Mouse (Mus musculus): ENCODE measurements around the gene Trim6.
"Not testable (repeated sequence)": the region's sequence is repeated elsewhere in the genome, so short reads cannot be mapped to it uniquely, and the experiment has no call there.

Gene Trim6

GRCm38 (mm10) chr7:104218701-104219569 lies at the start of gene Trim6:
Gene Trim6 (plus strand): TSS chr7:104218793.
- DNase-seq (ENCODE audit: low spot score) = peak; percentile 7

DNA sequence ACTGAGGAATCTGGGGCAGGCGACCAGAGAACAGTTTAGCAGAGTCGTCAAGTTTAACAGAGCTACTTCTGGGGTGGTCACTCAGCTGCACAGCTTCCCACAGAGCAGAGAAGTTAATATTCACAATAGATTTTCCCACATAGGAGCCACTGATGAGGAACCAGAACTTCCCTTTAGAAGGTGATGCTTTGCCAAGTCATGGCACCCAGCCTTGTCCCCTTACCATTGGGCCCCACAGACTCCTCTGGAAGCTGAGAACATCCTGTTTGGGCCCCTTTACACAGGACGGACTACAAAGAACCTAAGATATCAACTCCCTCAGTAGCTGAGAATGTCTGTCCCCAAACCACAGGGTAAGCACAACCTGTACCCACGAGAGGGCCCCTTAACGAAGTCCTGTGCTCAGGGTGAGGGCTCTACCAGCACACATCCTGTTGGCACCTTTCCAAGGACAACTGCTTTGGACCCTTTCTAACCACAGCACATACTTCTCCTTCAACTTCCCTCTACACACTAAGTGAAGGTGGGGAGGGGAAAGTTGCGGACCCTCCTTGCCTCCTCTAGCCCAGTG lies 48.9 kb upstream of the Trim6 start:
- peak; percentile 48 for DNase-seq (ENCODE audit: low spot score)

GRCm38 (mm10) chr7:104175085-104175484 lies 43.5 kb upstream of the Trim6 start:
- no peak for DNase-seq (ENCODE audit: low spot score)

DNA sequence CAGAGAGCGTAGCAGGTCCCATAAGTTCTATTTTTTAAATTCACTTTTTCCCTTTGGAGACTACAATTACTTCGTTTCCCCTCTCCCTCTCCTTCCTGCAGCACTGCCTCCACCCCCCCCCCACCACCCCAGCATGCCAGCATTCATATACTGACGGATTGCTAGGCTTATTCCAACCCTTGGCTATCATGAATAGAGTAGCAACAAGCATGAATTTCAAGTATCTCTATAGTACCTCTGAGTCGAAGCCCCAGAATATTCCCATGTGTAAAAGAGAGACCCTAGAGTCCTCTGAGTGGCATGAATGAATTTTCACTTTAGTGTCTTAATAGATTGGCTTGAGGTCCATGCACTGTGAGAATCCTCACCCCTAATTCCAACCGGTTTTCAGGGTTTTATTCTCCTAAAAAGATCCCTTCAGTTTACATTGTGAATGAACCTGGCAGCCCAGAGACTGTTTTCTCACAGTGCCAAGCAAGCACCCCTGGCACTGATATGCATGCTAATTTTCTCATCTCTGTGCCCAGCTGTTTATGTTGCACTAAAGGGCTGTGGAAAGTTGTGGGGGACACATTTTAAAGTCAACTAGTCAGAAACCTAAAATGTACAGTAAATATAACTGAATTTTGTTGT lies 40.1 kb upstream of the Trim6 start:
- no peak for DNase-seq (ENCODE audit: low spot score)

DNA sequence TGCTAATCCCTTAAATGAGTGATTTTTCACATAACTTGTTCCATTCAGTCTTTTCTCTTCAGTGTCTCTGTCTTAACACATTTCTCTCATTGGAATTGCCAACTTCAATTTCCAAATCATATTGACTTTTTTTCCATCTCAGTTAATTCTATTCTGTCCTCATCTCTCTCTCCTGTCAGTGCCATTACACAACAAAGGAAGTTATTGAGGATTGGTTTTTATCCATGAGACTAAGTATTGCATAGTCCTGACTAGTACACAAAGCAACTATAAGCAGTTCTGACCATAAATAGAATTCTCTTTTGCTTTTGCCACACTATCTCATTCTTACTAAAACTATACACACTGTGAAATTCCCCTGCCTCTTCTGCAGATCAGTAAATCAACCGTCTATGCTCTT lies 39.5 kb upstream of the Trim6 start:
- no peak for DNase-seq (ENCODE audit: low spot score)

DNA sequence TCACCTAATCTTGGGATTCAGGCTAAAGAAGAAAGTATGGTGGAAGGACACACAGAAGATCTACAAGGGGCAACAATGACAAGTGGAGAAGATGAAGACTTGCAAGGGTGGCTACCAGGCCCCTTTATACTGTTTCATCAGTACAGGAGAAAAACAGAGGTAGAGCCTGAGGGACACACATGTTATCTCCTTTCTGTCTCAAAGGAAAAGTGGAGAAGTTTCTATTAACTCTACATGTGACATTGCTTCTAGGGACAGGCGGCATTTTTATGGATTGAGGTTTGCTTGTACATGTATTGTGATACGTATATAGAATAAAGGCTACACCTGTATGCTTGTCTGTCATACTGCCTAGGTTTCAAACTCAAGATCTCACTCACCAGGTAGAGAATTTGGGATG lies 35.3 kb upstream of the Trim6 start, which contains the start of gene Olfr648:
Olfr648 (minus strand) TSS at position 101 of the 400 bp plus-strand sequence.
- no peak for DNase-seq (ENCODE audit: low spot score)

DNA sequence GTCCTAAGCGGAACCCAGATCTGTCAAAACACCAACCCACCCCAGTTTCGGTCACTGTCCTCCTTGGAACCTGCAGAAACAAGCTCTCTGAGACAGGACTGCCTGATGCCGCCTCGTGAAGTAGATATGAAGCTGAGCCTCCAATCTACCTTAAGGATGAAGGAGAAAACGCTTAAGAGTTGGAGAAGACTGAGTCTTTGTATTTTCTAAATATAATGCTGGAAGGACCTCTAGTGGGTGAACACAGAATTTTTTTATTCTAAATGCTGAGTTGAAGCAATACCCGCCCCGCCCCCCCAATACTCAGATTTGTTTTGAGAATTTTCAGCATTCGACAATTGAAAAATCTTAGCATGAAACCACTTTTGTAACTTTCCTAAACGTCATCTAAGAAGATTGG lies 27.3 kb upstream of the Trim6 start:
- DNase-seq (ENCODE audit: low spot score) = no peak

DNA sequence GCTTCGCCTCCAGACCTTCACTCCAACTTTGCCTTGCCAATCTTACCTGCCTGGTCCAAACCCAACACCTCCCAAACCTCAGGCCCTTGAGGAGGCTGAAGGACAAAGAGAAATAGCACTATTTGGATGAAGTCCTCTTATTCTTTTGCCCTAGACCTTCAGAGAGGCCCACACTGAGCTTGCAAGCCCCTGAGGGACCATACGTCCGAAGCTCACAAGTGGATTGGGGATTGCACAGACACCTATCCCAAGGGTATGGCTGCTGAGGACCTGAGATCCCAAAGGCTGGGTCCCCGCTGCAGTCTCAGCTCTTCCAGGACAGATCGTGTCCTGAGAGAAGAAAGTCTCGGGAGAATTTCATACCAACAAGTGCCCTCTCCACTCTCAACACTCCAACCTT lies 22.7 kb upstream of the Trim6 start, which contains the start of gene Olfr649:
Olfr649 (minus strand) TSS at position 101 of the 400 bp plus-strand sequence.
- no peak for DNase-seq (ENCODE audit: low spot score)

DNA sequence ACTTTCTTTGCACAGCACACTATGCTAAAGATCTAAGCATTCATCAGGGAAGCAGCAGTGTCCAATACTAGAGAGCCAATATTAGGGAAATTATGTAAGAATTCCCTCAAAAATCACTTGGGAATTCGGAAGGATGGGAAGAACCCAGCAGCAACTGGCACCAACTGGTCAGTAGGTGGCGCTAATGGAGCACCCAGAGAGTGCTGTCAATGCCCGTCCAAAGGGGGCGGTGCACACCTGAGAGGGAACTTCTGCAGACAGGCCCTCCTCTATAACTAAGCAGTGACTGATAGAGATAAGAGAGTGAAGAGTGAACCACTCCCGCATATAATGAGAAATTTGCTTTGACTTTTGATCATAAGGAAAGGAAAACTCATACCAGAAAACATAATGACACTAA lies 18.8 kb upstream of the Trim6 start:
- peak; percentile 57 for DNase-seq (ENCODE audit: low spot score)

GRCm38 (mm10) chr7:104206197-104206596 lies 12.4 kb upstream of the Trim6 start:
- DNase-seq (ENCODE audit: low spot score) = no peak

DNA sequence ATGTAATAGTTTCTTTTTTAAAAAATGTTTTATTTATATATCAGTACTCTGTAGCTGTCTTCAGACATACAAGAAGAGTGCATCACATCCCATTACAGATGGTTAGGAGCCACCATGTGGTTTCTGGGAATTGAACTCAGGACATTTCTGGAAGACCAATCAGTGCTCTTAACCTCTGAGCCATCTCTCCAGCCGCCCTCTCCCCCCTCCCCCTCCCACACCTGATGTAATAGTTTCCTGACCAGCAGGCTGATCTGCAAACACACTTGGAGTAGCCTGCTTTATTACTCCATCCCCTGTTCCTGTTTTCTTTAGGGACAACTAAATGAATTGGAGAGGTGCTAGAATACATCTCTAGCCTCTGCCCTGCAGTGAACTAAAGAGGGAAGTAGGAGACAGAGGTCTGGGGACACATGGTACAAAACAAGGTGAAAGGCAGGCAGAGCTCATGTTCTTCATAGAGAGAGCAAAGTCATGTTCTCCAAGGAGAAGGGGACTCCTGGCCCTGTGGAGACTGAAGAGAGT lies 2.5 kb upstream of the Trim6 start:
- DNase-seq (ENCODE audit: low spot score) = no peak

DNA sequence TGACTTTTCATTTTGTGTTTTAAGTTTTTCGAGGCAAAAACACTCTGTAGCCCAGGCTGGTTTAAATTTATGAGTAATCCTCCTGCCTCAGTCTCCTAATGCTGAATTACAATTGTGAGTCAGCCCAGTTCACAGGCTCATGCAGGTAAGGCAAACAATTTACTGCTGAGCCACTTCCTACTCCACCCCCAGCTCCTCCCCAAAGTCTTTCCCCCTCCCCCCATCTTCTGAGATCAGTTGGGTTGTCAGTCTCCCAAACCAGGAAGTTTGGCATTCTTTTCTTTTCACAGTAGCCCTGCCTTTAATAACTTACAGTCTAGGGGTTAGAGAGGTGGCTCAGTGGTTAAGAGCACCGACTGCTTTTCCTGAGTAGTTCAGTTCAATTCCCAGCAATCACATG lies 712 bp upstream of the Trim6 start:
- DNase-seq (ENCODE audit: low spot score) = no peak

- DNase-seq (ENCODE audit: low spot score) = peak; percentile 41
Observed at GRCm38 (mm10) chr7:104231203-104231602, 12.6 kb downstream of the Trim6 start.

GRCm38 (mm10) chr7:104240857-104241256 lies 22.3 kb downstream of the Trim6 start:
- no peak for DNase-seq (ENCODE audit: low spot score)

DNA sequence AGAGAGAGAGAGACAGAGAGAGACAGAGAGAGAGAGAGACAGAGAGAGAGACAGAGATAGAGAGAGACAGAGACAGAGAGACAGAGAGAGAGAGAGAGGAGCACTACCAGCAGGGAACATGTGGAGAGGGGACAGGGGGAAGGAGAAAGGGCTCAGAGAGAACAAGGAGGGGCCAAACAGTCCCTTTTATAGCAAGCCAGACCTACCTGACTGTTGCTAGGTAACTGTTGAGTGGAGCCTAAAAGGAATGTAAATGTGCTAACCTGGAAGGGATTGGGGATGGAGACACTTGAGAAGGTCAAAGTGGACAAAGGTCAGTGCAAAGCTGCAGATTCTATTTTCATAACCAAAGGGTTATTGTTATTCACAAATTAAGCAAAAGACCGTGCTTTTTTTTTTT lies 25.0 kb downstream of the Trim6 start:
- DNase-seq (ENCODE audit: low spot score) = no peak

- DNase-seq (ENCODE audit: low spot score) = peak; percentile 81
Observed at GRCm38 (mm10) chr7:104244287-104245181, 25.9 kb downstream of the Trim6 start, which contains the start of gene Trim34a. Gene Trim34a (plus strand): TSS chr7:104244457.

- not testable (repeated sequence) for DNase-seq (ENCODE audit: low spot score)
Observed at GRCm38 (mm10) chr7:104260380-104260779, 41.8 kb downstream of the Trim6 start.

DNA sequence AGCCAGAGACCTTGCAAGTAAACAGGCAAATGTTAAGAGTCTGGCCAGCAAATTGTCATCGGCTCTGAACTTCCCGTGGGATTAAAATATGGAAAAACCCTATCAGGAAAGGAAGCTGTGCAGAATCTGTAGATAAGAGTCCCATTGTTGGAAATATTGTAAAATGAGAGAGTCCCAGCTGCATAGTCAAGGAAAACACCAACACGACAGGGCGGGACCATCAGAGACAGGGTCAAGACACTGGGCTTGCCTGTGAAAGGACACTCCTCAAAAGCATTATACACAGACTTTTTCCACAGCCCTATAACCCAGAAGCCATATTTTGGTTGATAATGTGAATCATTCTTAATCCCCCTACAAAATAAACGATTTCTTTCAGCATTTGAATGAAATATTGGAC lies 46.7 kb downstream of the Trim6 start:
- not testable (repeated sequence) for DNase-seq (ENCODE audit: low spot score)

DNA sequence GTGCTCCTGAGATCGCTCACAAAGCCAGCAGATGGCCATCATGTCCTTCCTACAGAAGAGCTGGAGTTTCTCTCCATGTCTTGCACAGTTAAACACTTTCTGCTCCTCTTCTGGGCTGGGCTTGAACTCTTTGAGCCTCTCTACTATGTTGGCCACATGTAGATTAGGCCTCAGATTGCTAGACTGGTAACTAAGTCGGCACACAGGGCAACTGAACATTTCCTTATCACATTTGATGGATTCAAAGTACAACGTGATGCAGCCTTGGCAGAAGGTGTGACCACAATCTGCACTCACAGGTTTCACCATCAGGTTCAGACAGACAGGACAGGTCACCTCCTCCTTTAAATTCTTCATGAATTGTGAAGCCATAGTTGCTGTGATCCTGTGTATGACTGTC lies 60.8 kb downstream of the Trim6 start:
- DNase-seq (ENCODE audit: low spot score) = not testable (repeated sequence)
